Mouse (Mus musculus): ENCODE results near the gene Usp5. TPM values are rescaled to one million over a fixed set of nuclear protein-coding genes. Genes with fewer than 3 reads are reported as not detected.

Usp5 gene
- polyA plus RNA-seq, 1 experiment from 2014 or later, result 87.2 TPM

DNA sequence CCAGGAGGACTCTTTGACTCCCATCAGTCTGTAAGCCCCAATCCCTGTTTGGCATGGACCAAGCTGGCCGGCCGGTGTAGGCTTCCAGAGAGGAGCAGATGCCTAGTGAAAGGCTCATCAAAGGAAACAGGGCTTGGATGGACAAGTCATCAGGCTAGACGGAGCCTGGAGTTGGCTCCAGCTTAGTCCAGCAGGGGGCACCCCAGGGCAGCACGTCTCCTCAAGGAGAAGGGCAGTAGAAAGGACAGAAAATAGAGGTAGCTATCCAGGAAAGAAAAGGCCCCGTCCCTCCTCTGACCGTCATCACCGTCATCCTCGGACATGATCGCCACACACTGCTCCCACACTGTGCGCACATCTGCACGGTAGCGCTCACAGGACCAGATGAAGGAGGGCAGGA, 30.4 kb upstream of the Usp5 start:
- H3K27me3 ChIP-seq, result peaks cover 48% of the 10 kb centered on the region
- no peak for ATAC-seq (replicated peaks; ENCODE audit: insufficient number of reproducible peaks, insufficient read depth, low FRiP score, low read depth)

DNA sequence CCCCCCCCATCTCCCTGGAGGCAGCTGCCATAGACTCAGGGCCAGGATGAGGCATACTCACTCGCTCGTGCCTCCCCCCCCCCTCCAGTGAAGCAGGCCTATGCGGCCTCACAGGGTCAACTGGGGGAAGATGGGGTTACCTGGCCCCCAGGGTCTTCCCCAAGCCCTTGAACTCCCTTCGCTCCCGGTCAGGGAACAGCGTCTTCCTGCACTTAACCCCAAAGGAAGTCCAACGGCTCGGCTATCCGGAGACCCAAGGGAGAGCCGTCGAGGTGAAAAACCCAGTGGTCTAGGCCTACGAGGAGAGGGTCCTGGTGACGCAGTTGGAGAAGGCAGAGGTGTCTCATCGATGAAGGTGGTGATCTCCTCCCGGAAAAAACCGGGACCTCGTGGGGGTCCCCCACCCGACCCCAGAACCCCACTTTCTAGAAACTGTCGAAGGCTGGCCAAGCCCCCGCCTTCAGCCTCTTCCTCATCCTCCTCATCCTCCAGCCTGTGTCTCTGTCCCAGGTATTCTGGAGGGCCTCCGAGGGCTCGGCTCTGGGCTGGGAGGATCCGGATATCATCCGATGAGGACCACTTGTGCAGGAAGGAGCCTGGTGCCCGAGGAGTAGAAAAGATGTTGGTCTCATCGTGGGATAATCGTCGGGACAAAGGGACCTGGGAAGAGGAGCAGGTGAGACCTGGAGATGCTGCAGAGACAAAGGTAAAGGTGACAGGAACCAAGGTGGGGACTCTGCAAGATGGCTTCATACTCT, 29.5 kb upstream of the Usp5 start:
- 62% methylated on average over 28 of the region's 28 CpGs for WGBS
- peaks cover 43% of the 10 kb centered on the region for H3K27me3 ChIP-seq
- H3K4me3 ChIP-seq, result no peak overlapping the region

More for the DNA sequence above, 30.4 kb upstream of the Usp5 start:
- no peak overlapping the region for H3K27ac ChIP-seq
- H3K36me3 ChIP-seq, result no peaks in the 10 kb centered on the region
- peaks cover 50% of the 10 kb centered on the region for H3K4me1 ChIP-seq (replicated peaks)
- 7% methylated on average over 12 of the region's 12 CpGs for WGBS
- 0 out of 2 replicates have a peak overlapping the region, but pooled peaks have one; percentile 13 for H3K4me3 ChIP-seq
- H3K9me3 ChIP-seq (replicated peaks), result no peaks in the 10 kb centered on the region
- peak overlapping the region; percentile 31; the same call in 1 of the 2 replicates for H3K9ac ChIP-seq
- H3K4me2 ChIP-seq, result peak overlapping the region; percentile 37; the same call in 1 of the 2 replicates

DNA sequence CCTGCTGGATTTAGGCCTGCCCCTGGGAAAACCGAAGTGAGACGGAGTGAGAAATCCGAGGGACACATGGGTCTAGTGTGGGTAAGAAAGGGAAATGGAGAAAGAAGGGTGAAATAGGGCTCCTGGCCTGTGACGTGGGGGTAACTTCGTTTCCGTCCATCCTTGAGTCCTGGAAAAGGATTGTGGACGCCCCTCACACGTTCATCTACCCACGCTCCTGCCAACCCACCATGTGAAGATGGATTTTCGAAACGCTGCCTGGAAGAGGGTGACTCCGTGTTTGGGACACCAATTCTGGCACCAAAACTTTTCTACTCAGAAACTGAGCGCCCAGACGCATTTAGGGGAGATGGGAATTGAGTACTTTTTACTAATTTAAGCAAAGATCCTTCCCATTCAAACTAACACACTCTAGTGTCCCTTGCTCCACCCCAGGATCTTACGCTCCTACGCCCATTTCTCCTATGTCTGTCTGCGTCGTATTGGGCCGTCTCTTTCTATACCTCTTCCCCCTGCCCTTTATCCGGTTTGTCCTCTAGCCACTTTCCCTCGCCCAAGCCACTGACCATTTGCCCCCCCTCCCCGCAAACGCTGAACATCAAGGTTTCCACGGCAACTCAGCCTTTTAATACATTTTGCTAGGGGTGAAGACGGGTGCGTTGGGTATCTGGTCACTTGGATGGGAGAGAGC, 28.7 kb upstream of the Usp5 start:
- Histone ChIP-seq H3K27me3 (peaks cover 42% of the 10 kb centered on the region), H3K4me2 (peak overlapping the region; percentile 98), H3K36me3 (peaks cover 8% of the 10 kb centered on the region; the same call in 1 of the 2 replicates), H3K27ac (peak overlapping the region; percentile 87), H3K4me3 (peak overlapping the region; percentile 81), H3K9ac (peak overlapping the region; percentile 14; the same call in 1 of the 2 replicates), H3K9me3 (replicated peaks) (no peaks in the 10 kb centered on the region), H3K4me1 (replicated peaks) (peaks cover 46% of the 10 kb centered on the region)
- 28% methylated on average over 26 of the region's 26 CpGs for WGBS
- ATAC-seq (replicated peaks; ENCODE audit: insufficient number of reproducible peaks, insufficient read depth, low FRiP score, low read depth), result no peak

More for the DNA sequence above, 29.5 kb upstream of the Usp5 start:
- H3K36me3 ChIP-seq, result peaks cover under 1% of the 10 kb centered on the region; the same call in 1 of the 2 replicates
- peaks cover 52% of the 10 kb centered on the region for H3K4me1 ChIP-seq (replicated peaks)
- no peaks in the 10 kb centered on the region for H3K9me3 ChIP-seq (replicated peaks)
- no peak for ATAC-seq (replicated peaks; ENCODE audit: insufficient number of reproducible peaks, insufficient read depth, low FRiP score, low read depth)
- peak overlapping the region; percentile 98 for H3K4me2 ChIP-seq
- H3K27ac ChIP-seq, result no peak overlapping the region
- H3K9ac ChIP-seq, result no peak overlapping the region

DNA sequence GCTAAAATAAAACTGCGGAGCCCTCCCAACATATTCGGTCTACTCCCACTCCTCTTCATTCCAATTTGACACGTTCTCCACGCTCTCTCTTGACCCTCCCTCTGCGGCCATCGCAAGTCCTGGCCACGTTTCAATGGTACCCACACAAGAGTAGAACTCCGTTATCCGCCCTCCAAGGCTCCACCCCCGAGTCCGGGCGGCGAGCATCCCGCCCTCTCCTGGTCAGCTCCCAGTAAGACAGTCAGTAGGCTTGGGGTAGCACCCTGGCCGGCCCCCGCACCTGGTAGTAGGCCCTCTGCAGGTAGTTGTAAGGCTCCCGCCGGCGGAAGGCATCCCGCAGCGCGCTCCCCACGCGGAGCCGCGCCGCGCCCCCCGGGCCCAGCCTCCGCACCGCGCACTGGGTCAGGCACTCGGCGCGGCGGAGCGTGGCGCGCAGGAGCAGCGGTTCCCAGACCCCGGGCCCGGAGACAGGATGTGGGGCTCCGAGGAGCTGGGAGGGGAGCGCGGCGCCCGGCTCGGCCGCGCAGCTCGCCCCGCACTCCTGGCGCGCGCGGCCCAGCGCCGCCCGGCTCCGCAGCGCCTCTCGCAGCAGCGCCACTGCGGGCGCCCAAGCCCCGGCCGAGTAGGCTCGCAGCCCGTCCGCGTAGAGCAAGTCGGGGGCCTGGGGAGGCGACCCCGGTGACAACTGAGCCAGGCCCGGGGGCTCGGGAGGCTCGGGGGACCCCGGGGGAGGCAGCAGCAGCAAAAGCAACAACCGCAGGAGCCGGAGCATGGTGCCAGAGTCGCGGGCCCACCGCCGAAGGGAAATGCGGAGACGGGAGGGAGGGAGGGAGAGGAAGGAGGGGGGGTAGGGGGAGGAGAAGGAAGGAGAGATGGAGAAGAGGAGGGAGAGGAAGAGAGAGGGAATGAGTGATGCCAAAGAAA, 27.9 kb upstream of the Usp5 start, which contains the start of gene P3h3:
Gene P3h3 (minus strand): TSS at position 837 of the 924 bp plus-strand sequence.
- Histone ChIP-seq H3K9me3 (replicated peaks) (no peaks in the 10 kb centered on the region), H3K36me3 (peaks cover 8% of the 10 kb centered on the region; the same call in 1 of the 2 replicates), H3K27me3 (peaks cover 34% of the 10 kb centered on the region), H3K27ac (peak within 1 kb of the TSS; percentile 87), H3K9ac (peak within 1 kb of the TSS; percentile 84), H3K4me3 (peak within 1 kb of the TSS; percentile 81), H3K4me1 (replicated peaks) (peaks cover 39% of the 10 kb centered on the region), H3K4me2 (peak within 1 kb of the TSS; percentile 98)
- WGBS, result under 1% methylated on average over 86 of the region's 86 CpGs
- ATAC-seq (replicated peaks; ENCODE audit: insufficient number of reproducible peaks, insufficient read depth, low FRiP score, low read depth), result peak; percentile 83

DNA sequence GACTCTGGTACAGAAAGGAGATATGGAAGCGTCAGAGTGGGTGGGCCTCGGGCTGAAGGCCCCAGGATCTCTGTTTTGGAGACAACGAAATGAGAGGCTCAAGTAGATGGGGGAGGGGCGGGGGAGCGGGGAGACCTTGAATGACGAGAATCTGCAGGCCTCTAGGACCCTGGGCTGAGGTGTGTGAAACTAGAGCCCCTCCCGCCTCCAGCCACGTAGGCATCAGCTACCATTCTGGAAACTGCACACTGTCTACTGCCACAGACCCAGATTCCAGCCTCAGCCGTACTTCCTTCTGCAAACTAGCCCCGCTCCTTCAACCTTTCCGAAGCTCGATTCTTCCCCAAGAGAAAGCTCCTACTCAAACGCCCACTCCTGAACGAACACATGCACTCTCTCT, 27.0 kb upstream of the Usp5 start:
- Histone ChIP-seq H3K4me2 (peak overlapping the region; percentile 98), H3K27ac (peak overlapping the region; percentile 35), H3K9ac (peak overlapping the region; percentile 84), H3K9me3 (replicated peaks) (no peaks in the 10 kb centered on the region), H3K36me3 (peaks cover 8% of the 10 kb centered on the region; the same call in 1 of the 2 replicates), H3K4me1 (replicated peaks) (peaks cover 35% of the 10 kb centered on the region), H3K4me3 (peak overlapping the region; percentile 81), H3K27me3 (peaks cover 27% of the 10 kb centered on the region)
- ATAC-seq (replicated peaks; ENCODE audit: insufficient number of reproducible peaks, insufficient read depth, low FRiP score, low read depth), result peak; percentile 29; the same call in 1 of the 2 replicates
- WGBS, result 8% methylated on average over 13 of the region's 14 CpGs

DNA sequence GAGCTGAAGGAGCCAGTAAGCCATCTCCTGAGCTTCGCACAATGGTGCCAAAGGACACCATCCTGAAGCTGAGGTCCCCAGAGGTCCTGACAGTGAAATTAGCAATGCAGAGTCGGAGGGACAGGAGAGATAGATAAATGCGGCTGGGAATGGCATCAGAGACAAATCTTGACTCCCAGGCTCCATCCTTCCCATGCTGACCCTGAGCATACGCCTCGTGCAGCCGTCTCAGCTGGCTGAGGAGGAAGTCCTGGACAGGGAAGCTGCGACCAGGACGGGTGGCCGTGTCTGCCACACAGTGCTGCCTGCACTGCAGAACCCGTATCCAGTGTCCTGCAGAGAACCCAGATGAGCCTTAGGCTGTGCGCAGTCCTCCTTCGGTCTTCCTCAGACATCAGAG, 25.4 kb upstream of the Usp5 start:
- H3K4me1 ChIP-seq (replicated peaks), result peaks cover 29% of the 10 kb centered on the region
- H3K4me2 ChIP-seq, result no peak overlapping the region
- no peak overlapping the region for H3K9ac ChIP-seq
- H3K36me3 ChIP-seq, result peaks cover 8% of the 10 kb centered on the region; the same call in 1 of the 2 replicates
- peaks cover 21% of the 10 kb centered on the region for H3K27me3 ChIP-seq
- no peak overlapping the region for H3K27ac ChIP-seq
- ATAC-seq (replicated peaks; ENCODE audit: insufficient number of reproducible peaks, insufficient read depth, low FRiP score, low read depth), result no peak
- H3K9me3 ChIP-seq (replicated peaks), result no peaks in the 10 kb centered on the region
- WGBS, result 68% methylated on average over 12 of the region's 12 CpGs
- no peak overlapping the region for H3K4me3 ChIP-seq

DNA sequence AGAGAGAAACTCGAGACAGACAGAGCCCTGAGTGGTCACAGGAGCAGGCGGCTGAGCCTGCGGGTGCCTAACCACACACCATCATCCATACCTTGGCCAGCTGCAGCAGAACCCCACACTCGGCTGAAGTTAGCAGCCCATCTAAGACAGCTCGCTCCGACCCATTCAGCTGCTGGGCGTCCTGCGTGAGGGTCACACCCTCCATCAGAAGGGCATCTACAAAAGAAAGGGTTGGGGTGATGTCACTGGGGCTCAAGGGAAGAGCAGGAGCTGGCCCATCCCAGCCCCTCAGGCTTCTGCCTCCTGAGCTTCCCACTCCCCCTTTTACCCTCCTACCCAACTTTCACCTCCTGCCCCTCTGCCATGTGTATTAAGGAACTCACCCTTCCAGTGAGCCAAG, 21.3 kb upstream of the Usp5 start:
- ATAC-seq (replicated peaks; ENCODE audit: insufficient number of reproducible peaks, insufficient read depth, low FRiP score, low read depth), result no peak
- H3K4me1 ChIP-seq (replicated peaks), result peaks cover 15% of the 10 kb centered on the region
- no peak overlapping the region for H3K9ac ChIP-seq
- no peak overlapping the region for H3K27ac ChIP-seq
- H3K4me3 ChIP-seq, result no peak overlapping the region
- H3K36me3 ChIP-seq, result peaks cover 12% of the 10 kb centered on the region; the same call in 1 of the 2 replicates
- no peaks in the 10 kb centered on the region; the same call in 1 of the 2 replicates for H3K27me3 ChIP-seq
- 54% methylated on average over 8 of the region's 8 CpGs for WGBS
- no peak overlapping the region for H3K4me2 ChIP-seq
- H3K9me3 ChIP-seq (replicated peaks), result no peaks in the 10 kb centered on the region

DNA sequence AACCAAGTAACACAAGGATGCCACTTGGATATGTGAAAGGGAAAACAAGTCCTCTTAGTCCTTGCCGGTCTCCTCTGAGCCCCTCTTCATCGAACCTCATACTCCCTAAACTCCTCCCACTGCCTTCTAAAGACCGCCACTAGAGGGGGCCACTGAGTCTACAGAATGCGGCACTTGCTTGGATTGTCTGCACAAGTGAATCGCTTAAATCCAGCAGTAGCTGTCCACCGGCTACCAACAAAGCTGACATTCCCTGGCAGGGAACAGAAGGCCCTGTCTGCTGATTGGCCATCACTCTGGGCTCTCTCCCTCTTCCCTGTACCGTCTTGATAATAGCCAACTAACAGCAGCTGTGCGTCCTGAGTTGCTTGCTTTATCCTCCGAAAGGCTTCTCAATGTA, 18.0 kb upstream of the Usp5 start:
- no peak overlapping the region for H3K4me3 ChIP-seq
- H3K9ac ChIP-seq, result no peak overlapping the region
- WGBS, result 11% methylated on average over 9 of the region's 9 CpGs
- no peak overlapping the region for H3K27ac ChIP-seq
- 0 out of 2 replicates have a peak, but pooled peaks cover 4% of the 10 kb centered on the region for H3K36me3 ChIP-seq
- H3K4me1 ChIP-seq (replicated peaks), result peaks cover 5% of the 10 kb centered on the region
- peak; percentile 73 for ATAC-seq (replicated peaks; ENCODE audit: insufficient number of reproducible peaks, insufficient read depth, low FRiP score, low read depth)
- H3K27me3 ChIP-seq, result no peaks in the 10 kb centered on the region; the same call in 1 of the 2 replicates
- H3K4me2 ChIP-seq, result no peak overlapping the region; the same call in 1 of the 2 replicates
- no peaks in the 10 kb centered on the region for H3K9me3 ChIP-seq (replicated peaks)

DNA sequence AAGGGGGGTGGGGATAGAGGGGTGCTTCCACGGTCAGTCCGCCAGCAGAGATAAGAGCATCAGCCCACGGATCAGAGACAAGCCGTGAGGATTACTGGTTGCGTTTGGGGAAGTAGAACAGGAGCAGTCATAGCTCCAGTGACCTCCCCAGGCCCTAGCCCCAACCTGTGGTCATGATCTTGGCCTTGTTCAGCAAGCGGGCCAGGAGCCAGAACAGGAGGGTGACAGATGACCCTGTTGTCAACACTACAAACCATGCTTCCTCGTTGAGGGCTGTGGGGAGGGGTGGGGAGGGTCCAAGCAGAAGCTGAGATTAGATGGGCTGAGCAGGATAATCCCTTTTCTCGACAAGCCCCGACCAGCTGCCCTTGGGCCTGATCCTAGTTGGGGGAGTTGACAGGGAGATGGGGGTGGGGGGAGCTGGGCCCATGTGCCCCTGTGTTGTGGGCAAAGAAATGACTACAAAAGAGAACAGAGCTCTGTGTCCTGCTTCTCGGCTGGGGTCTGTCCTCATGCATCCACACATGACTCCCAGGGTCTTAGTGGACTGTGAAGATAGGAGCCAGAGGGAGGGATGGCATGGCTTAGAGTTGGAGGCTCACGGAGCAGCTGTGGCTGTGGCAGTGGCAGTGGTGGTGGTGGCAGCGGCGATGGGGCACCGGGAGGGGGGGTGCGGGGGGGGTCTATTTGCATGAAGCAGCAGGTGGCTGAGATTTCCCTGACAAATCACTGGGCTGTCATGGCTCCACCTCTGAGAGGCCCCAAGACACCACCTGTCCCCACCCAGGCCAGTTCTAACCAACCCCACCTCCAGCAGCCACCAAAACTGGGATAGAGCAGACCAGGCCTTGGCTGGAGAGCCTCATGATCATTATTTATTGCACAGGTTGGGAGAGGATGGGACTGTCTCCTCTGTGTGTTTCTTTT, 11.2 kb upstream of the Usp5 start, which contains the start of gene Gnb3:
Gene Gnb3 (minus strand): TSS at position 35 of the 927 bp plus-strand sequence.
- Histone ChIP-seq H3K27ac (peak within 1 kb of the TSS; percentile 38), H3K27me3 (no peaks in the 10 kb centered on the region), H3K4me3 (no peak within 1 kb of the TSS), H3K36me3 (no peaks in the 10 kb centered on the region), H3K4me2 (peak within 1 kb of the TSS; percentile 38), H3K4me1 (replicated peaks) (peaks cover 39% of the 10 kb centered on the region), H3K9me3 (replicated peaks) (no peaks in the 10 kb centered on the region), H3K9ac (peak within 1 kb of the TSS; percentile 41)
- peak; percentile 60 for ATAC-seq (replicated peaks; ENCODE audit: insufficient number of reproducible peaks, insufficient read depth, low FRiP score, low read depth)
- 26% methylated on average over 15 of the region's 15 CpGs for WGBS

DNA sequence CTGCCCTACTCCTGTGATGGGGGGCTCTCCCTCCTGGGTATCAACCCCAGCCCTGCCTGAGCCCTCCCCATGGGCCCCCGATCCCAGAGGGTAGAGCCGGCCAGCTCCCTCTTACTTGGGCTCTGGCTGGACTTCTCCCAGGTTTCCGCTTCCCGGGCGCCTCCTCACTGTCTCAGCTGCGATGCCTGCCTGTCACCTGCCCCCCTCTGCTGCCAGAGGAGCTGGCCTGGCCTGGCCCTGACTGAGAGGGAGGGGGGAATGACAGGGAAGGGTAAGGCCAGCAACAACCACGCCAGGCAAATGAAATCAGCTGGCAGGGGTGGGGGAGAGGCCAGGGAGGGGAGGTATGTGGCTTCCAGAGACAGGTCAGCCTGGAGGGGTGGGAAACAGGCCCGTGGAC, 10.5 kb upstream of the Usp5 start:
- H3K27ac ChIP-seq, result peak overlapping the region; percentile 38
- H3K4me3 ChIP-seq, result no peak overlapping the region
- 12% methylated on average over 8 of the region's 8 CpGs for WGBS
- H3K36me3 ChIP-seq, result no peaks in the 10 kb centered on the region
- ATAC-seq (replicated peaks; ENCODE audit: insufficient number of reproducible peaks, insufficient read depth, low FRiP score, low read depth), result peak; percentile 33
- no peaks in the 10 kb centered on the region for H3K9me3 ChIP-seq (replicated peaks)
- H3K27me3 ChIP-seq, result no peaks in the 10 kb centered on the region
- peaks cover 40% of the 10 kb centered on the region for H3K4me1 ChIP-seq (replicated peaks)
- peak overlapping the region; percentile 38 for H3K4me2 ChIP-seq
- peak overlapping the region; percentile 41 for H3K9ac ChIP-seq

Measured in heart, embryonic 15.5 days (tissue).